Mouse (Mus musculus): ENCODE data around the gene Mctp1.

The Mctp1 gene

DNA sequence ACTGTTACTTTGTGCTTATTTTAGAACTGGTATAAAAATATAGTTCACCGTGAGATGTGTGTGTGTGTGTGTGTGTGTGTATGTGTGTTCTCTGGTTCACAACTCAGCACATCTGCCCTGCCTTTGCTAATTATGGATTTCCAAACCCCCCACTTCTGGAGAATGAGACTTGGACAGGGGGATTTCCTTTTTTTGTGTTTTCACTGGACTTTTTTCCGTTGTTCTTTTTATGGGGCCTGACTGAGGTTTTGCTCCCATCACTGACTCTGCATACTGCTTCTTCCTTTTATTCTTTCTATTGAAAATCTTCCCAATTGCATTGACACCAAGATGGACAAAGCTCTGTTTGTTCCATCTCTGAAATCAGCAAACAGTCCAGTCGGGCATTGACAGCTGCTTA, 438.7 kb downstream of the Mctp1 start:
- no peak for DNase-seq (ENCODE audit: low spot score in 2 of 2)

DNA sequence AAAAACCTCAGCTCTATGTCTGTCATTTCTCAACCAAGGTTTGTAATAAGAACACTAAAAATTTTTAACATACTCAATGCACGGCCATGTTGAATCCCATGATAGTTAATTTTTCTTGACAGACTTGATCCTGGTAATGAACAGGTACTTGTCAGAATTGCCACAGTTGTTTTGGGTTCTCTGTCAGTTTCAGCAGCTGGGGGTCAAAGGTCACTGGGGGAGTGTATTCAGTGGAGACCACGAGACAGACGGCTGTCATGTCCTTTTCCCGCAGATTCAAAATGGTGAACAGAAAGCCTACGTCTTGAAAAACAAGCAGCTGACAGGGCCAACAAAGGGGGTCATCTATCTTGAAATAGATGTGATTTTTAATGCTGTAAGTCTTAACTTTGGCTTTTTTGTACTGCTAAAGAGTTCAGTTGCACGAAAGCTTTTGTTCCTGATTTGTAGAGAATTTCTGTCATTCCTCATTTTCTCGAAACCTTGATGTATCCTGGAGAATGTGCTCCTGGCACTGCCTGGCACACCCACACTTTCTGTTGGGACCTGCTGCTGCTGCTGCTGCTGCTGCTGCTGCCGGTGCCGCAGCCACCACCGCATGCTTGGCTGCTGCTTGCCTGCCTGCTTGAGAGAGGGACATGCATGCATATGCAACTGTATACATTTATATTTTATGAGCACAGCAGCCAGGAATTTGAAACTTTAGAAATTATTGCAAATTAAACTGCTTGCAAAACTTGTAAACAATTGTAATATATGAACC, 440.8 kb downstream of the Mctp1 start:
- no peak for DNase-seq (ENCODE audit: low spot score in 2 of 2)

GRCm38 (mm10) chr13:76827738-76828137, 443.4 kb downstream of the Mctp1 start:
- DNase-seq (ENCODE audit: low spot score in 2 of 2): no peak

DNA sequence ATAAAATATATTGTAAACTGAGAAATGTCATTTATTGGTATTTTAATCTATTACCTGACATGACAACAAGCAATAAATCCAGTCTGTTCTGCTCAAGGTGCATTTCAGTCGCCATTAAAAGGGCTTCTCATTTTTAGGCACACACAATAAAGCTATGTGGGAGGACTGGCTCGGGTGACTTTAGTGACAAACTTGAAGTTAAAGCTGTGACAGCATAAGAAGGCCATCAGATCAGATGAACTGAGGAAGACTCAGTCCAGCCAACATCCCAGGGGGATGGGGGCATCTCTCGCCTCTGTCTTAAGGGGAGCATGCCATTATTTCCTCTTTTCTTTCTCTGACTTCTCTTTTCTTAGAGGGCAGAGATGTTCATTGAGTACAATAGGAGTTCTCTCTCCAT, 453.7 kb downstream of the Mctp1 start:
- DNase-seq (ENCODE audit: low spot score in 2 of 2): no peak

GRCm38 (mm10) chr13:76840712-76841111, 456.4 kb downstream of the Mctp1 start:
- DNase-seq (ENCODE audit: low spot score in 2 of 2): no peak

- peak; percentile 8 to 29 for DNase-seq (ENCODE audit: low spot score in 2 of 2)
These were observed 460.4 kb downstream of the Mctp1 start for GRCm38 (mm10) chr13:76844629-76845255.

- DNase-seq (ENCODE audit: low spot score in 2 of 2): no peak
These were observed 466.2 kb downstream of the Mctp1 start for GRCm38 (mm10) chr13:76850412-76851054.

DNA sequence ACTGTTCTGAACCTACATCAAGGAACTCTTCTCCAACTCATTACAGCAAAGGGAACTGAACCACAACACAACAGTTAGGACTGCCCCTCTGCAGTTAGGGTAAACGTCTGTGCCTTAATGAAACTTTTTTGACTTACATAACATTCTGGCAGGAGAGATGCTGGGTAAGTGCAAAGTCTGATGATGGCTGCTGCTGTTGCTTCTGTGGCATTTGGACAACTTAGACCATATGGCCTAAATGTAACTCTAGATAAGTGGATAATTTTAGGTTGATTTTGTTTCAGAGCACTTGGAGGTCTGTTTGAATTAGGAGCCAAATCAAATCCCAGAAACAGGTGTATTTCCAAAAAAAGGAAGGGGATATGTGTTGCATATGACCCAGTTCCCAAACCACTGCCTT, 470.0 kb downstream of the Mctp1 start:
- DNase-seq (ENCODE audit: low spot score in 2 of 2): no peak

DNA sequence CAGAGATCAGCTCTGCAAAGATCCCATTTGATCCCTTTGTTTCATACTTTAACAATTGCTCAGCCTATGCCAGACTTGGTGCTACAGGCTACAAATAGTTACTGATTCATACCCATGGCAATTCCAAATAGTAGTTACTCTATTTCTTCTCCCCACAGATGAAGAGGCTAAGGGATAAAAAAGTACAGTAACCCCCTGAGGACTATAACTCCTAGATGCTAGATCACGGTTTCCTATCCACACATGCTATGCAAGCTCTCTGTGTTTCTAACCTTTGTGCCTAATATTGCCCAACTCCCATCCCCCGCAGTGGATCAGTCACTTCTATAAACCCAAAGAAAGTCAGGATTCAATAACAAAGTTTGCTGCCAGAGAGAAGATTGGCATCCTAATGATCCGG, 470.7 kb downstream of the Mctp1 start:
- DNase-seq (ENCODE audit: low spot score in 2 of 2): no peak

DNA sequence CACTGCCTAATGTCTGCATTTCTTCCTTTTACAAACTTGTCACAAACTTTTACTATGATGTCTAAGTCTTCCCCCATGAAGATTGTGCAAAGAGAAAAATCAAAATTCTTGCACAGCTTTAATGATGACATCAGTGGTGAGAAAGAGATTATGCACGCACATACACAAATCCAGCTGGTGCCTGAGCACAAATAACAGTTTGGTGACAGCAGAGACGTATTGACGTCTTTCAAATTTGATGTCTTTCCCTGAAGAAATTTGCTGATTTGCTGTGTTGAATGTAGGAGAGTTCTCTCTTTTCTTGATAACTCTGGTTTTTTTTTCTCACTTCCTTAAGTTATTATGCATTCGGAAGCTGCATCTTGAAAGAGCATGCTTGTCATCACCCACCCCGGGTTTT, 472.7 kb downstream of the Mctp1 start:
- DNase-seq (ENCODE audit: low spot score in 2 of 2): no peak

DNA sequence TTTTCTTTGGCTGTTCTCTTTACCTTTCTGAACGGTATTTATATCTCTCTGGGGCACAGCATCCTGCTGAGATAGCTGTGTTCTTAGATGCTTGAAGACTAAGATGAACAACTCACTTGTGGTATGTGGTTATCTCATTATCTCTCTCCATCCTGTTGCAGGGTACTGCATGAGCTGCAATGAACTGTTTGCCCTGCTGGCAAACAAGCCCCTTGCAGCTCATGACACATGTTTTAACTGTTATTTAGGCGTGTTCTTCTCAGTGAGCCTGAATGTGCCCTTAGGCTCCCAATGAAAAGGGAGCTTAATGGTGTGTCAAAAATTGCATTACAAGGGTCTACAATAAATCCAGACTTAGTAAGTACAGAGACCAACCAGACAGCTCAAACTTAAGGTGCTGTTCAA, 473.7 kb downstream of the Mctp1 start:
- no peak for DNase-seq (ENCODE audit: low spot score in 2 of 2)

DNA sequence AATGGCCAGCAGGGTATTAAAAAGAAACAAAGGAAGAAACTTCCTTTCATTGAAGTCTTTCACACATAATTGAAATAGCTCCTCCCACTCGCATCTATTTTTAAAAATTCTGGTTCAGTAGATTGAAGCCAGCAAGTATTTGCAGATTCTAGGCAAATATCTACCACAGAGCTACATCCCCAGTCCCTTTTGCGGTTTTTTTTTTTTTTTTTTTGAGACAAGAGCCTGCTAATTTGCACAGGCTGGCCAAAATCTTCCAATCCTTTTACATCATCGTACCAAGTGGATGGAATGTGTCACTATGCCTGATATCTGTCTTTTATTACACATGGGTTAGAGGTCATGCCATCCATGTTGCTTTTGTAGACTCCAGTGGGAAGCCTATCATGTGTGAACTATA, 486.0 kb downstream of the Mctp1 start:
- DNase-seq (ENCODE audit: low spot score in 2 of 2): no peak

- no peak for DNase-seq (ENCODE audit: low spot score in 2 of 2)
These were observed 493.8 kb downstream of the Mctp1 start for GRCm38 (mm10) chr13:76877887-76878763.

DNA sequence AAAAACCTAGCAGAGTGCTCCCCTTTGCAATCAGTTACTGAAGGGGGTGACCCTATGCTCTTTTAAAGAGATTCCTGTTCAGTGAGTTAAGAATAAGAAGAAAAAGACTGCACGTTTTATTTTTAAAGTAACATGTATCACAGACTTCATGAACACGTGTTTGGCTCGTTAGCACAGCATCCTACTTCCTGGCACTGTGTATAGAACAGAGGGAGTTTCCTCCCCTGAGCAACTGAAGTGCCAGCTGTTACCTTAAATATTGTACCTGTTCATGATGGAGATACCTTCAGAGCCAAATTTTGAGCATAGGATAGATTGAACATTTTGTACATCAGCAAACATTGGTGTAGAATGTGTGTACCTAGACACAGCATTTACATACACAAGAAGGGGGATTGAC, 494.7 kb downstream of the Mctp1 start:
- no peak for DNase-seq (ENCODE audit: low spot score in 2 of 2)

GRCm38 (mm10) chr13:76884517-76885092, 500.3 kb downstream of the Mctp1 start:
- DNase-seq (ENCODE audit: low spot score in 2 of 2): no peak

GRCm38 (mm10) chr13:76892987-76893386, 508.7 kb downstream of the Mctp1 start:
- DNase-seq (ENCODE audit: low spot score in 2 of 2): no peak

DNA sequence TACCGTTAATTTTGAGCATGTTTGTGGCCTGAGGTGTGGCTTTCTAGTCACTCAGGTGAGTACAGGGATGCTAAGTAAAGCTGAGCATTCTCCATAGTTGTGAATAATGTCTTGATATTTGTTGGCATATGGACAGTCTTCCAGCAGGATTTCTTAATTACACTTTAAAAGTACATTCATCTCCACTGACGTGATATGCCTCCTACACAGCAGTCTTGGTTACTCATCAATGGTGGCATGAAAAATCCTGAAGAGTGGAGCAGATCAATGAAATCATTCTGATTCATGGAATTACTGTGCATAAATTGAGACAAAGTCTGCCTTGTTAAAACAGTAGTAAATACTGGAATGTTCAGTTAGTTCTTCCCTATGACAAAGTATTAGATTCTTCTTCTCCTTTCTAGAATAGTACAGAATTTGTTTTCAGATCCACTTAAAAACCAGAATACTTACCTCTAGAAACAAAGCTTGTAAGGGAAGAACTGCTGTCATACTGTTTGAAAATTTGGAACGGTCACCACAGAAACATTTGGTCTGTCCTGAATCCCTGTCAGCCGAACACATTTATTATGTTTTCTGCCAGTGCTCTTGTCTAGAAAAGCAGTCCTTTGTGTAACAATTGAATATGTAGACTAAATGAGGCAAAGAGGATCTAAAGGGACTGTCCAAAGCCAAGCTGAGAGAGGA, 511.6 kb downstream of the Mctp1 start:
- no peak for DNase-seq (ENCODE audit: low spot score in 2 of 2)

GRCm38 (mm10) chr13:76896457-76896790, 512.1 kb downstream of the Mctp1 start:
- DNase-seq (ENCODE audit: low spot score in 2 of 2): no peak

DNA sequence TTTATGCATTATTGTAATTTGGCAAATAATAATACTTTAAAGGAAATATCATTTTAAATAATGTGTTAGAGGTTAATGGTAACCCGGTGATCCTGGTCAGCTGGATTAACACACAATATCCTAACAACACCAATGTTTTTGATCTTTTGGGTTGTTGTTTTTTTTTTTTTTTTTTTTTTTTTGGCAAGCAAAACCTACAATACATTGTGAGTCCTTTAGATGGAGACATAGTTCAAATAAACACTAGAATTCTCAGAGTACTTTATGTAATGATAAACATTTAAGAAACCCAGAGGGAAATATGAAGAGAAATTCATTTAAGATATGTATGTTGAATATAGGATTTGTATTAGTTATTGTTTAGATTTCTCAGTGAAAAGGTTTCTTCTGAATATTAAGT, 534.0 kb downstream of the Mctp1 start:
- DNase-seq (ENCODE audit: low spot score in 2 of 2): no peak

DNA sequence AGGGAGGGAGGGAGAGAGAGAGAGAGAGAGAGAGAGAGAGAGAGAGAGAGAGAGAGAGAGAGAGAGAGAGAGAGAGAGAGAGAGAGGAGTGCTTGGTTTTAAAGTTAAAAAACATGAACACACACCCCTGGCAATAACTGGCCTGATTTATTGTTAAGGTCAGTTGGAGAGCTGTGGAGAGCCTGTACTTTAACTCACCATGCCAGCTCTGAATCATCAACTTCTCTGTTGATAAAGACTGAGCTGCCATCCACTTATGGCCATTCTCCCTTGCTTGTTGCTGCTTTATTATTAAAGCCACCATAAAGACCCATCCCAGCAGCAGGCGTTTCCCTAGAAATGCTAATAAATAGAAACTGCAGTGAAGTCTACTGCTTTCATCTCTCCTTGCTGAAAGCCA, 542.5 kb downstream of the Mctp1 start:
- no peak for DNase-seq (ENCODE audit: low spot score in 2 of 2)

- DNase-seq (ENCODE audit: low spot score in 2 of 2): no peak
These were observed 543.6 kb downstream of the Mctp1 start for GRCm38 (mm10) chr13:76927875-76928440.

All from spleen, postnatal 14 days (tissue).